Mouse (Mus musculus) testis, adult 2 months (tissue): Measurements from ENCODE around the gene Adat3. TPM values are rescaled to one million over a fixed set of nuclear protein-coding genes. Genes with fewer than 3 reads are reported as not detected.

Source experiments
- H3K27ac ChIP-seq: fragments of 200-500 bp; 2 replicates; pipeline ENCODE4 v1.5.1; 2012; ENCODE audit warnings: low read depth, low read length; ENCODE audit not compliant: control insufficient read depth, insufficient read depth
- H3K27me3 ChIP-seq: fragments of 200-500 bp; 2 replicates; pipeline ENCODE4 v1.6.1; 2012; ENCODE audit warnings: mild to moderate bottlenecking, low read length, moderate library complexity; ENCODE audit not compliant: control insufficient read depth, insufficient read depth
- H3K36me3 ChIP-seq: fragments of 200-500 bp; 2 replicates; pipeline ENCODE4 v1.6.1; 2012; ENCODE audit warnings: mild to moderate bottlenecking, low read length; ENCODE audit not compliant: control insufficient read depth, insufficient read depth
- H3K4me1 ChIP-seq: fragments of 200-500 bp; 2 replicates; pipeline ENCODE4 v1.6.1; 2012; ENCODE audit warnings: low read length; ENCODE audit not compliant: control insufficient read depth, insufficient read depth
- H3K4me3 ChIP-seq: fragments of 200-500 bp; 2 replicates; pipeline ENCODE4 v1.5.1; 2012; ENCODE audit warnings: low read depth, mild to moderate bottlenecking, low read length, moderate library complexity, mixed read lengths; ENCODE audit not compliant: control insufficient read depth
- CTCF ChIP-seq: fragments of 200-500 bp; IDR thresholded peaks from 2 replicates; pipeline ENCODE4 v1.5.1; 2012; ENCODE audit warnings: low read depth, mild to moderate bottlenecking, inconsistent platforms, low read length, moderate library complexity; ENCODE audit not compliant: control insufficient read depth, insufficient read depth, insufficient replicate concordance
- POLR2A ChIP-seq: fragments of 200-500 bp; IDR thresholded peaks from 2 replicates; pipeline ENCODE4 v1.6.1; 2012; ENCODE audit warnings: low read depth, mild to moderate bottlenecking, inconsistent platforms, low read length, moderate library complexity; ENCODE audit not compliant: control insufficient read depth
- polyA plus RNA-seq: library from polyadenylated mRNA; depleted of rRNA; stranded (reverse); fragments of >200 nt; gene quantifications from 2 replicates; pipeline ENCODE4 v1.2.3, GENCODE M21; 2012

The Adat3 gene
- polyA plus RNA-seq, 1 experiment = 46.6 TPM

DNA sequence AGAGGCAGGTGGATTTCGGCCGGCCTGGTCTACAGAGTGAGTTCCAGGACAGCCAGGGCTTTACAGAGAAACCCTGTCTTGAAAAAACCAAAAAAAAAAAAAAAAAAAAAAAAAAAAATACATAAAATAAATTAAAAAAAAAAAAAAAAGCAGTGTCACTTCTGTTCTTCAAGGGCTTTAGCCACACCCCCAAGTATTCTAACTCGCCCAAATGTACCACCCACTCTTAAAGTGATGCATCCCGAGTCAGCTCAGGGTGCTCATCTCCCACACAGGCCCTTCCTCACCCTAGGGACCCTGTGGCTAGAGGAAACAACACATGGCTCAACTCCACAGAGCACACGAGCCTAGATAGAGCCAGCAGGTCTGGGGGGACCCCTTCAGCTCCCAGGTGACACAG, 19.6 kb upstream of the Adat3 start:
- H3K4me1 ChIP-seq = peaks cover 32% of the 10 kb centered on the region
- H3K27ac ChIP-seq = no peak overlapping the region
- TF ChIP-seq CTCF = no peak
- no peak for TF ChIP-seq POLR2A
- no peaks in the 10 kb centered on the region for H3K36me3 ChIP-seq
- no peak overlapping the region for H3K4me3 ChIP-seq
- no peaks in the 10 kb centered on the region for H3K27me3 ChIP-seq

DNA sequence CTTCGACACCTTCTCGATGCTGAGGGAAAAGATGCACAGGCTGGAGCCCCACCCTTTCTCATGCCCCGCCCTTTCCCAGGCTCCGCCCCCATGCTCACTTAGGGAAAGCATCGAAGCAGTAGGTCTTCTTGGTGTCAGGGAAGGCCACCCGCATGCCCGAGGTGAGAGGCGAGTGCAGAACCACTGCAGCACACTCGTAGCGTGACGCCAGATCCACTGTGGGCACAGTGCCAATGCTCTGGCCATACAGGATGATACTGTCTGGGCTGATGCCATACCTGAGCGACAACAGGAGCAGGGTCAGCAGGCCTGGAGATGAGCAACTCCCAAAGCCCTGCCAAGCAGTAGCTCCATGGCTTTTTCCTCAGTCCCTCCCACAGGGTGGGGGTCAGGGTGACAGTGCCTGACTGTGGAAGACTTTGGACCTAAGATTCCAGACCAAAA, 18.6 kb upstream of the Adat3 start:
- H3K27me3 ChIP-seq = no peaks in the 10 kb centered on the region
- no peak overlapping the region for H3K4me3 ChIP-seq
- H3K27ac ChIP-seq = no peak overlapping the region
- H3K36me3 ChIP-seq = no peaks in the 10 kb centered on the region
- peaks cover 28% of the 10 kb centered on the region for H3K4me1 ChIP-seq
- TF ChIP-seq CTCF (no peak), POLR2A (no peak)

DNA sequence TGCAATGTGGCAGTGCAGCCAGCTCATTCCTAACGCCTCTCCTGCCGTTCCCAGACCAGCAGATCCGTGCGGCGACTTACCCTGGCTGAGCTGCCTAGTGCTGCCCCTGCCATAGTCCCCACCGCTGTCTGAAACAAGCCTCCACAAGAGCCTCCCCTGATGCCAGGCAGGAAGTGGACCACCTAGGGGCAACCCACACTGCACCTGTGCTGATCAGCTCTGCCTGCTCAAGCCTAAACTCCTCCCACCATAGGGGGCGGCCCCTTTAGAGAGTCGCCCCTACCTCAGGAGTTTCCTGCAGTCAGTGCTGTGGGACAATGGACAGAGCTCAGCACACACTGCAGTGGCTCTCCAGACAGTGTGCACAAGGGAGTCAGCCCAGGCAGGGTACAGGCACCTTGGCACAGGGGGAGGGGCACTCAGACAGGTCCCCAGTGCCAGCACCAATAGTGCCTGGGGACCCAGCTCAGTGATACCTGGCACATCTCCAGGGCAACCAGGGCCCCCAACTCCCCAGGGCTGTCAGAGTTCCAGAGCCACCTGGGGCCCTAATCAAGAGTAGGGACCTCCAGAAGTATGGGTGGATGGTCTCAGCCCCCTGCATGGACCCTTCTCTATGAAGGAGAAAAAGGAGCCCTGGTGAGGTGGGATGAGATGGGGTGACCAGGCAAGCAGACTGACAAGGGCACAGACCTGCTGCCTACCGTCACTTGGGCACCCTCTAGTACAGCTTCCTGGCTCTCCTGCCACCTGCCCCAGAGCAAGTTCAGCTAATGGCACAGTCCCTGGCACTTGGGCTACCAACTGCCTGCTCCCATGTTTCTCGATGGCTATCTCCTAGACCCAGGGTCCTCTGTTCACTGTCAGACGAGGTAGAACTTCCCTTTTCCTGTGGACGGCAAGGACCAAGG, 17.8 kb upstream of the Adat3 start:
- peak overlapping the region; percentile 85 for H3K4me3 ChIP-seq

DNA sequence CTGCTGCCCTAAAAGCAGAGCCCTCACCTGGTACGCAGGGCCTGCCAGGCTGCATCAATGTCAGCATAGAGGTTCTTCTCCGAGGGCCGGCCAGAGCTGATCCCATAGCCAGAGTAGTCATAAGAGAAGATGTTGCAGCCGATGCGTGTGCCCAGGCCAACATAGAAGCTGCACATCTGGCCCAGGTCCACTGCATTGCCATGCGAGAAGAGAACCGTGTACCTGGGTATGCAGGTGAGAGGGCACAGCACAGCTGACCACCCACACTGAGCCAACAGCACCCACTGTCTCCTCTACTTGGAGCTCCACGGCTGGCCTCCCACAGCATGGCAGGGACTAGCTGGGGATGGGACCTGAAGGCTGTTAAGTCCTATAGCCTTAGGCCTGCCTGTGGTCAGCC, 17.1 kb upstream of the Adat3 start:
- TF ChIP-seq POLR2A (0 out of 2 replicates have a peak, but pooled peaks have one; percentile 29), CTCF (no peak)
- Histone ChIP-seq H3K36me3 (no peaks in the 10 kb centered on the region), H3K27me3 (no peaks in the 10 kb centered on the region), H3K4me1 (peaks cover 34% of the 10 kb centered on the region), H3K27ac (no peak overlapping the region), H3K4me3 (peak overlapping the region; percentile 85)

More for the DNA sequence above, 17.8 kb upstream of the Adat3 start:
- Histone ChIP-seq H3K36me3 (no peaks in the 10 kb centered on the region), H3K27me3 (no peaks in the 10 kb centered on the region), H3K4me1 (peaks cover 34% of the 10 kb centered on the region), H3K27ac (no peak overlapping the region)
- TF ChIP-seq POLR2A = no peak
- TF ChIP-seq CTCF = no peak

DNA sequence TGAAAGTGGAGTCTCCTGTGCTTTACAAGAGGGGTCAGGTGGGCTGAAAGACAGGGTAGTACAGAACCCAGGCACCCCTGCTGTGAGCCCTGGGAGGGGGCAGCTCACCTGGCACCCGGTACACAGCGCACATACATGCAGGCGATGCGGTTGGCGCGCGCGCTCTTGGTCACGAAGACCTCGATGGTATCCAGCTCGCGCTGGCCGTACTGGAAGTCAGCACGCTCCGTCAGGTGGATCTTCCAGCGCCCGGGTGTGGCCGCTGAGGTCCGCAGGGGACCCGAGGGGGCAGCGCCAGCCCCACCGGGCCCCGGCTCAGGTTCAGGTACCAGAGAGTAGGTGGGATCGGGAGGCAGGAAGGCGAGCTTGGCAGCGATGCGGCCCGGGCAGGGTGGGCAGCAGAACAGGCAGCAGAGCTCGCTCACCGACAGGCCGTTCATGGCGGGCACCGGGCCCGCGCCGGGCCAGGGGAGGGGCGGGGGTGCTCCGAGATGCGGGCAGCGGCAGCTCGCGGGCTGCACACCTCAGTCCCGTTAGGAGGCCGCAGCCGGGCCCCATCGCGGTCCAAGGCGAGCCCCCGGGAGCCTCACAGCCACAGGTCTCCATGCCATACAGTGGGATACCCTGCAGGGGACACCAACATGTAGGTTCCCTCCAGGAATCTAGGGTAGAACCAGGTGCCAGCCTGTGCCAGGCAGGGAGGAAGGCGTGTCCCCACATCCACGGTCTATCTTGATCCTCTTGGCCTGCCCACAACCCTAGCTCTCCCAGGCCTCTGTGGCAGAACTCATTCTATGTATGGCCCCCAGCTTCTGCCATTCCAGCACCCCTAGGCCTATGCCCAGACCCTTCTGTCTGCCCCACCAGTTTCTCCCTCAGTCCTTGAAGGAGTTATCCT, 16.0 kb upstream of the Adat3 start:
- peak overlapping the region; percentile 73 for H3K27ac ChIP-seq
- H3K36me3 ChIP-seq = no peaks in the 10 kb centered on the region
- TF ChIP-seq CTCF (no peak), POLR2A (no peak; the same call in 1 of the 2 replicates)

DNA sequence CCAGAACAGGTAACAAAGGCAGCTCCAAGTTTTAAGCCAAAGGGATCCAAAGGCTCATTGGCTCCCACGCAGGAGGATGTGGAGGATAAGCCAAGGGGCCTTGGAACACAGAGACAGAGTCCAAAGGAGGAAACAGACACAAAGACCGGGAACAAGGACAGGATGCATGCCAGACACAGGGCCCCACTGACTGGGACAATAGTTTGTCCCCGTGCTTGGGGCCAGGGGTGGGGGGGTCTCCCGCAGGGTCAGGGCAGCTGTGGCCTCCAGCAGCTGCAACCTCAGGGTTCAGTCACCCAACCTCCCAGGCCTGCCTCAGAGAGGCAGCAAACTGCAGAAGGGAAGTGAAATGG, 15.4 kb upstream of the Adat3 start:
- Histone ChIP-seq H3K4me3 (peak overlapping the region; percentile 85), H3K27ac (peak overlapping the region; percentile 73; the same call in 1 of the 2 replicates), H3K4me1 (peaks cover 36% of the 10 kb centered on the region), H3K36me3 (no peaks in the 10 kb centered on the region), H3K27me3 (no peaks in the 10 kb centered on the region)
- TF ChIP-seq POLR2A (no peak), CTCF (no peak)

More for the DNA sequence above, 16.0 kb upstream of the Adat3 start:
- H3K4me1 ChIP-seq = peaks cover 34% of the 10 kb centered on the region
- peak overlapping the region; percentile 85 for H3K4me3 ChIP-seq
- H3K27me3 ChIP-seq = no peaks in the 10 kb centered on the region
